Mouse (Mus musculus): ENCODE results near the gene Alkbh2. TPM values are rescaled to one million over a fixed set of nuclear protein-coding genes. Genes with fewer than 3 reads are reported as not detected.

Alkbh2 gene
- total and polyA plus RNA-seq, 2 experiments from 2014 or later, result 0.27 to 4.0 TPM

DNA sequence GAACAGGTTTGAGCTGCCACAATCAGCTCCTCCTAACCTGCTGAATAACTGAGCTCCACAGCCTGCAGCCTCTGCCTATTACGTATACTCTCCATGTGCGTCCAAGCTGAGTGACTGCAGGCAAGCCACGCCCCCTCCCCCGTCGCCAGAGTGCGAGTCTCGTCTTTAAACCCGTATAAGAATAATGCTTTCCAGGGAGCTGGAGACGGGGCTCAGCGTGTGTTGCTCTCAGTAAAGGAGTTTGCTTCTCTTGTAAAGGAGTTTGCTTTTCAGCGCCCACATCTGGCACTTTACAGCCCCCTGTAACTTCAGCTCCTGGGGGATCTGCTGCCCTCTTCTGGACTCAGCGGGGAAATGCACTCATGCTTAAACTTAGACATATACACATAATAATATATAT lies 25.5 kb upstream of the Alkbh2 start:
- Histone ChIP-seq H3K9me3 (replicated peaks; ENCODE audit: control insufficient read depth, low read length) (no peaks in the 10 kb centered on the region), H3K27me3 (ENCODE audit: control insufficient read depth, insufficient read depth, low read length) (no peaks in the 10 kb centered on the region), H3K9ac (replicated peaks; ENCODE audit: low read depth, low read length) (no peak overlapping the region), H3K4me2 (ENCODE audit: low read depth, low read length) (no peak overlapping the region), H3K4me3 (ENCODE audit: low read depth, low read length) (no peak overlapping the region), H3K27ac (ENCODE audit: low read depth) (no peak overlapping the region), H3K4me1 (ENCODE audit: control insufficient read depth, insufficient read depth) (peaks cover 31% of the 10 kb centered on the region; the same call in 1 of the 2 replicates), H3K36me3 (replicated peaks; ENCODE audit: control insufficient read depth, insufficient read depth, low read length) (no peaks in the 10 kb centered on the region)
- 18% methylated on average over 12 of the region's 12 CpGs for WGBS
- DNase-seq (ENCODE audit: low spot score) (peak; percentile 38), ATAC-seq (ENCODE audit: insufficient read depth, low read depth) (no peak)
- TF ChIP-seq EP300 (IDR thresholded peaks at IDR 0.05; ENCODE audit: low read depth) (no peak), CTCF (IDR thresholded peaks at IDR 0.05; ENCODE audit: low read depth) (peak; percentile 56)

DNA sequence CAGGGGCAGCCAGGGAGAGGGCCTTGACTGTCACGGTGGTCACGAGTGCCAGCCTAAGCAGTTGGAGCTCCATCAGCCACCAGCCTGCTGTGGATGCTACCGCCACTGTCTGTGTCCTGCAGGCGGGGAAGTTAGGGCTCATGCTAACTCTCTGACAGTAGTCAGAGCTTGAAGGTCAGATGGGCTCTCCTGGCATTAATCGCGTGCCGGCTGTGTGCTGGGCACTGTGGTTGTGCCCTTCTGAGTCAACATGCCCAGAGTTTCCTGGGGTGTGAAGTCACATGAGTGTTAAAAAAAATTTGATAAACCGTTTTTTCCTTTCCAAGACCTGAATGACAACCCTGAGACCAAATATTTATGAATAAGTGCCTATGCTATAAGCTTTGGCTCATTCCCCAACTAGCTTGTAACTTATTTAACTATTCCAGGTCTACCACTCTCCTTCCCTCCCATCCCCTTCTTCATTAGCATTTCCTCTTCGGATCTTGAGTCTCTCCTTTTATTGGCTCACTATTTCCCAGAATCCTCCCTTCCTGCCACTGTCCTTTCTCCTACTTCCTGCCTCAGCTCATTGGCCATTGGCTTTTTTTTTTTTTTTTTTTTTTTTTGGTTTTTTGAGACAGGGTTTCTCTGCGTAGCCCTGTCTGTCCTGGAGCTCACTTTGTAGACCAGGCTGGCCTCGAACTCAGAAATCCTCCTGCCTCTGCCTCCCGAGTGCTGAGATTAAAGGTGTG lies 24.5 kb upstream of the Alkbh2 start:
- Histone ChIP-seq H3K4me3 (ENCODE audit: low read depth, low read length) (no peak overlapping the region), H3K36me3 (replicated peaks; ENCODE audit: control insufficient read depth, insufficient read depth, low read length) (no peaks in the 10 kb centered on the region), H3K4me1 (ENCODE audit: control insufficient read depth, insufficient read depth) (peaks cover 31% of the 10 kb centered on the region; the same call in 1 of the 2 replicates), H3K9ac (replicated peaks; ENCODE audit: low read depth, low read length) (no peak overlapping the region), H3K4me2 (ENCODE audit: low read depth, low read length) (no peak overlapping the region), H3K27me3 (ENCODE audit: control insufficient read depth, insufficient read depth, low read length) (no peaks in the 10 kb centered on the region), H3K9me3 (replicated peaks; ENCODE audit: control insufficient read depth, low read length) (no peaks in the 10 kb centered on the region), H3K27ac (ENCODE audit: low read depth) (peak overlapping the region; percentile 62)
- TF ChIP-seq CTCF (IDR thresholded peaks at IDR 0.05; ENCODE audit: low read depth) (no peak), EP300 (IDR thresholded peaks at IDR 0.05; ENCODE audit: low read depth) (no peak)
- WGBS, result 60% methylated on average over 12 of the region's 12 CpGs
- DNase-seq (ENCODE audit: low spot score) (no peak), ATAC-seq (ENCODE audit: insufficient read depth, low read depth) (no peak)

DNA sequence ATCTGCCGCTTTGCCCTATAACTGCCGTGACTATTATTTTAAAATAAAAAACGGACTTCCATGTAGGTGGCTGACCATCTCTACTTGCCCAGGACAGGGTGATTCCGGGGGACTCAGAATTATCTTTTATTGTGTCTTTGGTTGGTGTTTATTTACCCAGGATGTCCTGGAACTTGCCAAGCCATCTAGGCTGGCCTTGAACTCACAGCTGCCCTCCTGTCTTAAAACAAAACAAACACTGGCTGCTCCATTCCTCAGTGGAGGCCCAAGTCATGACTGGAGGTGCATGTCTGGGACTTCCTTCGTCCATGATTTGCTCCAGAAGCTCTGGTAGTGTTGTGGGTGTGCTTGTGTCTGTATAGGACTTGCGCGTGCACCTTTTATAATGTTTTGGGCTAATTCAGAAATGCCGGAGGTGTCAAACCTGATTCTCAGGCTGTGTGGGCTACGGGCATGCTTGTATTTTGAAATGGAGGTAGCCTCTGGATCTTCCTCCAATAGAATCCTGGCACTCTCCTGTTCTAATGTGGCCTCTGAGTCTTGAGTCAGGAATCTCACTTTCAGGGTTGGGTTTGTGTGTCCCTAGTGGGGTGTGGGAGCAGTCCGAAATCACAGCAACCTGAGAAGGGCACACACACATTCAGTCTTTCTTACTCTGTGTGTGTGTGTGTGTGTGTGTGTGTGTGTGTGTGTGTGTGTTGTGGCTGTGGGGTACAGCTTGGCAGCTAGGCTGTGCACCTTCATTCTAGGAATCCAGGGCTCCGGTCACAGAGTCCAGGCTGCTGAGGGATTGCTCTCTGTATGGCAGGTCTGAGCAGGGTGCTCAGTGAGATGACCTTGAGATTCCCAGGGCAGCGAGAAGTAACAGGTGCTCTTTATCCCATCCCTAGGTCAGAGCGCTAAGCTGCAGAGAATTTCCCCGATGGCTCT lies 19.3 kb upstream of the Alkbh2 start:
- Histone ChIP-seq H3K9ac (replicated peaks; ENCODE audit: low read depth, low read length) (peak overlapping the region; percentile 72), H3K4me3 (ENCODE audit: low read depth, low read length) (peak overlapping the region; percentile 54), H3K9me3 (replicated peaks; ENCODE audit: control insufficient read depth, low read length) (no peaks in the 10 kb centered on the region), H3K27me3 (ENCODE audit: control insufficient read depth, insufficient read depth, low read length) (no peaks in the 10 kb centered on the region), H3K4me1 (ENCODE audit: control insufficient read depth, insufficient read depth) (peaks cover 16% of the 10 kb centered on the region), H3K4me2 (ENCODE audit: low read depth, low read length) (peak overlapping the region; percentile 55), H3K36me3 (replicated peaks; ENCODE audit: control insufficient read depth, insufficient read depth, low read length) (no peaks in the 10 kb centered on the region), H3K27ac (ENCODE audit: low read depth) (peak overlapping the region; percentile 99)
- whole genome bisulfite sequencing, result 33% methylated on average over 14 of the region's 14 CpGs
- no peak for TF ChIP-seq EP300 (IDR thresholded peaks at IDR 0.05; ENCODE audit: low read depth)
- 0 out of 2 replicates have a peak, but pooled peaks have one; percentile 5 for TF ChIP-seq CTCF (IDR thresholded peaks at IDR 0.05; ENCODE audit: low read depth)
- peak; percentile 34 for ATAC-seq (ENCODE audit: insufficient read depth, low read depth)
- DNase-seq (ENCODE audit: low spot score), result peak; percentile 84

DNA sequence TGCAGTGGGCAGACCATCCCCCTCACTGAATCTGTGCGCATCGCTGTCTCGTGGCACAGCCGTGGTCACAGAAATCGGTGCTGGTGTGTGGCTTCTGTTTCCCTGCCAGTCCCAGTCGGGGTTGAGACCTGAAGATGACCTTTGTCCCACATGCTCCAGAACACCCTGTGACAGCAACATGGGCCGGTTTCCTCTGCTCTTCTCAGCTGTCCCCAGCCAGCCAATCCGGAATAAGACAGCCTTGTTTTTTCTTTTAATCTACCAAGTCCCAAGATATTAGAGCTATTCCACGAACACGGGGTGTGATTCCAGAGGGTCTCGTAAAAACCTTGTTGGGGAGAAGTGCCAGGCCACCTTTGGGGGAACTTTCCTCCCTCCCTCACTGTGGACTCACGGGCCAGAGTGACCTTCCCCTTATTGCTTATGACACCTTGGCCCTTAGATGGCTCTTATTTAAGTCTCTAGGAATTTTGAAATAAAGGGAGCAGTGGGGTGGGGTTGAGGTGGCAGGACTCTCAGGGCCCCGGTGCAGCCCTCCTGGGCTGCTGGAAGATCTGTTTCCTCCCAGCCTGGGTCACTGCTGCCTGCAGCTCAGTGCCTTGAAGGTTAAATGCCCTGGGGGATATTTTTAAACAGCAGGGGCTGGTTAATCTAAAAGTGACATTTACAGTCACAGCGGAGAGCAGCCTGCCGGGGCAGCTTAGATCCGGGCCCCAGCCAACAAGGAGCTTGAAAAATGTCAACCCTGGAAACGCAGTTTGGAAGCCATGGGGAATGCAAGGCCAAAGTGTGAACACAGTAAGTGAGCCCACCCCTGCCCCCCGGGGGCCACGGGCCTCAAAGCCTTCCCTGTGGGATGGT lies 18.2 kb upstream of the Alkbh2 start, which contains the start of gene Acacb:
Gene Acacb (plus strand): TSS at position 508 of the 861 bp plus-strand sequence.
- Histone ChIP-seq H3K36me3 (replicated peaks; ENCODE audit: control insufficient read depth, insufficient read depth, low read length) (no peaks in the 10 kb centered on the region), H3K4me2 (ENCODE audit: low read depth, low read length) (peak within 1 kb of the TSS; percentile 55), H3K4me1 (ENCODE audit: control insufficient read depth, insufficient read depth) (peaks cover 6% of the 10 kb centered on the region), H3K4me3 (ENCODE audit: low read depth, low read length) (peak within 1 kb of the TSS; percentile 54), H3K27me3 (ENCODE audit: control insufficient read depth, insufficient read depth, low read length) (no peaks in the 10 kb centered on the region), H3K9ac (replicated peaks; ENCODE audit: low read depth, low read length) (peak within 1 kb of the TSS; percentile 72), H3K27ac (ENCODE audit: low read depth) (peak within 1 kb of the TSS; percentile 99), H3K9me3 (replicated peaks; ENCODE audit: control insufficient read depth, low read length) (no peaks in the 10 kb centered on the region)
- 11% methylated on average over 19 of the region's 19 CpGs for WGBS
- TF ChIP-seq CTCF (IDR thresholded peaks at IDR 0.05; ENCODE audit: low read depth) (no peak), EP300 (IDR thresholded peaks at IDR 0.05; ENCODE audit: low read depth) (no peak)
- DNase-seq (ENCODE audit: low spot score) (peak; percentile 94), ATAC-seq (ENCODE audit: insufficient read depth, low read depth) (peak; percentile 90)

DNA sequence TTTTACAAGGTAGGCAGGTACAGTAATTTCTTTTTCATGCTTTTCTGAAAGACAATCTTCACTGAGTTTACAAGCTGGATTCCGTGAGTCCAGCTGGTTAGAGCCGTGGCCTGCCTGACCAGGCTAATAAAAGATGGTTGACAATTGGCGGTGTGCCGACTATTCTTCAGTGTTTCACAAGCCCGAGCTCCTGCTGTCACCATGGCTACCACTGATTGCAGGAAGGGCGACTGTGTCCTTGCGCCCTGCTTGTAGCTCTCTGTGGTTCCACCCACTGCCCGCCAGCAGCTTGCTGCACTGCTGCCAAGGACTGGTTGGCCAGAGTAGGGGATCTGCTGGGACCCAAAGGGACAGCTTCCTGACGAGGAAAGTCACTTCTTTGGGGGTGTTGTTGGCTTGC lies 11.2 kb upstream of the Alkbh2 start:
- no peak for TF ChIP-seq CTCF (IDR thresholded peaks at IDR 0.05; ENCODE audit: low read depth)
- TF ChIP-seq EP300 (IDR thresholded peaks at IDR 0.05; ENCODE audit: low read depth), result no peak
- H3K4me3 ChIP-seq (ENCODE audit: low read depth, low read length), result no peak overlapping the region
- peaks cover 30% of the 10 kb centered on the region for H3K4me1 ChIP-seq (ENCODE audit: control insufficient read depth, insufficient read depth)
- ATAC-seq (ENCODE audit: insufficient read depth, low read depth) (peak; percentile 90), DNase-seq (ENCODE audit: low spot score) (peak; percentile 99)
- no peak overlapping the region for H3K9ac ChIP-seq (replicated peaks; ENCODE audit: low read depth, low read length)
- no peaks in the 10 kb centered on the region for H3K36me3 ChIP-seq (replicated peaks; ENCODE audit: control insufficient read depth, insufficient read depth, low read length)
- peak overlapping the region; percentile 92 for H3K27ac ChIP-seq (ENCODE audit: low read depth)
- WGBS, result 13% methylated on average over 9 of the region's 9 CpGs
- H3K9me3 ChIP-seq (replicated peaks; ENCODE audit: control insufficient read depth, low read length), result no peaks in the 10 kb centered on the region
- no peaks in the 10 kb centered on the region for H3K27me3 ChIP-seq (ENCODE audit: control insufficient read depth, insufficient read depth, low read length)
- H3K4me2 ChIP-seq (ENCODE audit: low read depth, low read length), result peak overlapping the region; percentile 42
